Mouse (Mus musculus) embryonic facial prominence, embryonic 13.5 days (tissue): ENCODE measurements around the gene Gm12253. TPM values are rescaled to one million over a fixed set of nuclear protein-coding genes. Genes with fewer than 3 reads are reported as not detected.

ENCODE experiments used
- polyA plus RNA-seq: library from polyadenylated mRNA; unstranded; fragments of >200 nt; fragmentation: Nextera tagmentation; extraction: Ambion mirVana; gene quantifications from 2 replicates; pipeline ENCODE4 v1.2.1, GENCODE M21; 2015

The Gm12253 gene
- polyA plus RNA-seq, 1 experiment from 2014 or later = not detected

Other genes starting within 250 kb of the Gm12253 start
- gene Igtp, start 233.0 kb upstream of the Gm12253 start, polyA plus RNA-seq = 3.1 and 3.4 TPM in 2 replicates
- 1.5 and 1.8 TPM in 2 replicates for gene Irgm2, start 232.9 kb upstream of the Gm12253 start, polyA plus RNA-seq
- not detected in 2 replicates for gene 4930438A08Rik, start 157.8 kb upstream of the Gm12253 start, polyA plus RNA-seq
- 30.6 and 31.4 TPM in 2 replicates for gene Zfp692, start 125.5 kb upstream of the Gm12253 start, polyA plus RNA-seq
- 41.2 and 41.9 TPM in 2 replicates for gene Zfp672, start 102.2 kb upstream of the Gm12253 start, polyA plus RNA-seq
- 33.4 and 34.6 TPM in 2 replicates for gene Sh3bp5l, start 101.8 kb upstream of the Gm12253 start, polyA plus RNA-seq
- 1.3 TPM in 1 of 2 replicates, not detected in the other for gene Lypd8, start 53.5 kb upstream of the Gm12253 start, polyA plus RNA-seq
- not detected in 2 replicates for gene 1810065E05Rik, start 11.4 kb upstream of the Gm12253 start, polyA plus RNA-seq
- not detected in 2 replicates for gene Lypd9, start 20.4 kb downstream of the Gm12253 start, polyA plus RNA-seq
- 0.14 TPM in 1 of 2 replicates, not detected in the other for gene Olfr30, start 29.7 kb downstream of the Gm12253 start, polyA plus RNA-seq
- gene Olfr332, start 60.0 kb downstream of the Gm12253 start, polyA plus RNA-seq = not detected in 2 replicates
- not detected in 2 replicates for gene Olfr331, start 70.0 kb downstream of the Gm12253 start, polyA plus RNA-seq
- 0.54 TPM in 1 of 2 replicates, not detected in the other for gene Olfr330, start 102.3 kb downstream of the Gm12253 start, polyA plus RNA-seq
- gene Olfr329-ps, start 113.9 kb downstream of the Gm12253 start, polyA plus RNA-seq = not detected in 2 replicates
- gene Olfr328, start 123.1 kb downstream of the Gm12253 start, polyA plus RNA-seq = 0.10 TPM in 1 of 2 replicates, not detected in the other
- gene Olfr224, start 138.0 kb downstream of the Gm12253 start, polyA plus RNA-seq = not detected in 2 replicates
- not detected in 2 replicates for gene Olfr325, start 145.2 kb downstream of the Gm12253 start, polyA plus RNA-seq
- not detected in 2 replicates for gene Olfr324, start 162.6 kb downstream of the Gm12253 start, polyA plus RNA-seq
- not detected in 2 replicates for gene 2210407C18Rik, start 183.5 kb downstream of the Gm12253 start, polyA plus RNA-seq
- not detected in 2 replicates for gene Olfr323, start 197.9 kb downstream of the Gm12253 start, polyA plus RNA-seq
- 0.13 and 0.23 TPM in 2 replicates for gene Trim58, start 207.9 kb downstream of the Gm12253 start, polyA plus RNA-seq
- not detected in 2 replicates for gene Olfr322, start 226.2 kb downstream of the Gm12253 start, polyA plus RNA-seq
- gene Olfr320, start 248.5 kb downstream of the Gm12253 start, polyA plus RNA-seq = not detected in 2 replicates